Mouse (Mus musculus) bone marrow macrophage, adult 2 months (primary cell): ENCODE results near the gene Dnah17.

Experiments
- CTCF ChIP-seq: IDR thresholded peaks from 2 replicates; pipeline ENCODE4 v1.5.1; 2012; ENCODE audit warnings: low read depth, mild to moderate bottlenecking, low read length, moderate library complexity
- POLR2A ChIP-seq: IDR thresholded peaks from 2 replicates; pipeline ENCODE4 v1.6.1; 2012; ENCODE audit warnings: mild to moderate bottlenecking, low read depth, low read length, borderline replicate concordance

DNA sequence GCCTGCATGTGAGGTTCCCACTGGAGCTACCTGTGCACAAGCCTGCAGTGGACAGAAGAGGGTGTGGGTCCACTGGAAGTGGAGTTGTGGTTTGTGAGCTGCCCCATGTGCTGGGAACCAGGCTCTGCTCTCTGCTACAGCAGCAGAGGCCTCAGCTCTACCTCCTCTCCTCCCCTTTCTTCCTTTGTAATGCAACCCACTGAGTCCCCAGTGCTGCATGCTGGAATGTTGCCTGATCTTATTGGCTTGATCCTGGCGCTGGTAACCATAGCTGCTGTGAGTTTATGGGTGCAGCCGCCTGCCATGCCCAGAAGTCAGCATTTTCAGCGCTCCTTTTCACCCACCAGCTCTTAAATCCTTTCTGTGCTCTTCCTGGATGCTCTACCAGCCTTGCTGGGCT is 134.4 kb downstream of the Dnah17 start:
- TF ChIP-seq CTCF (no peak), POLR2A (no peak)
